Mouse (Mus musculus): ENCODE measurements around the gene Defb21. TPM values are rescaled to one million over a fixed set of nuclear protein-coding genes. Genes with fewer than 3 reads are reported as not detected.

Gene Defb21
- total RNA-seq (2012; rRNA removed) (not detected in 2 replicates), total RNA-seq (2014; rRNA removed) (not detected in 2 replicates), polyA plus RNA-seq (2012; ENCODE audit: insufficient read length, low read depth) (not detected in 2 replicates)

GRCm38 (mm10) chr2:152572114-152572794 lies at the start of gene Defb21:
TSS of gene Defb21 (plus strand) at chr2:152572744.
- in situ Hi-C loops (cut with MboI; ENCODE audit: low pct_ligation_motif_present, low pct_unique_long_range_greater_than_20kb, low sequenced_read_pairs), result no loop called here
- H3K4me2 ChIP-seq (ENCODE audit: insufficient read depth, low read depth, poor library complexity, severe bottlenecking), result no peak within 1 kb of the TSS
- peaks cover 7% of the 10 kb centered on the region for H3K9me3 ChIP-seq (replicated peaks; ENCODE audit: low read length)
- H3K27ac ChIP-seq (ENCODE audit: insufficient read depth, low read depth), result no peak within 1 kb of the TSS
- dilution Hi-C loops (cut with MboI; ENCODE audit: extremely low pct_ligation_motif_present, extremely low pct_unique_long_range_greater_than_20kb, low sequenced_read_pairs), result no loop called here
- H3K4me3 ChIP-seq (replicated peaks in 1 of 3; ENCODE audit: low read depth in 2 of 3, low read length in 2 of 3, poor library complexity in 1 of 3), result no peak within 1 kb of the TSS
- no peak within 1 kb of the TSS for H3K9ac ChIP-seq (ENCODE audit: insufficient read depth, low read depth)
- H3K36me3 ChIP-seq (replicated peaks in 1 of 2; ENCODE audit: control insufficient read depth in 1 of 2, insufficient read depth in 1 of 2, low read length in 1 of 2), result no peaks in the 10 kb centered on the region
- H3K27me3 ChIP-seq (replicated peaks), result peaks cover 61% of the 10 kb centered on the region
- no peaks in the 10 kb centered on the region for H3K4me1 ChIP-seq (ENCODE audit: control insufficient read depth in 1 of 2, insufficient read depth in 2 of 2)
- H3K79me2 ChIP-seq (replicated peaks; ENCODE audit: control insufficient read depth, extremely low read depth, insufficient read depth, poor library complexity, severe bottlenecking), result no peaks in the 10 kb centered on the region
- DNase-seq (ENCODE audit: extremely low read depth), result no peak
- TF ChIP-seq ELF1 (IDR thresholded peaks at IDR 0.05; ENCODE audit: low read depth, low read length) (no peak), ZKSCAN1 (IDR thresholded peaks at IDR 0.05; ENCODE audit: borderline replicate concordance, low read depth, low read length) (no peak), SMC3 (IDR thresholded peaks at IDR 0.05; ENCODE audit: low read depth, low read length) (peak; percentile 40), NELFE (IDR thresholded peaks at IDR 0.05; ENCODE audit: low read depth, low read length) (no peak), RAD21 (IDR thresholded peaks at IDR 0.05; ENCODE audit: low read depth, low read length) (peak; percentile 2), CTCF (conservative IDR thresholded peaks at IDR 0.05 in 1 of 2, IDR thresholded peaks at IDR 0.05 in 1 of 2; ENCODE audit: low read depth in 2 of 2, low read length in 2 of 2) (peak; percentile 54 to 67), TBP (conservative IDR thresholded peaks at IDR 0.05; ENCODE audit: low read depth, low read length) (no peak), NRF1 (IDR thresholded peaks at IDR 0.05; ENCODE audit: low read depth, low read length) (no peak)

- Histone ChIP-seq H3K27ac (ENCODE audit: insufficient read depth, low read depth) (no peak within 1 kb of the TSS), H3K4me3 (replicated peaks in 1 of 3; ENCODE audit: low read depth in 2 of 3, low read length in 2 of 3, poor library complexity in 1 of 3) (no peak within 1 kb of the TSS), H3K36me3 (replicated peaks in 1 of 2; ENCODE audit: control insufficient read depth in 1 of 2, insufficient read depth in 1 of 2, low read length in 1 of 2) (no peaks in the 10 kb centered on the region), H3K9ac (ENCODE audit: insufficient read depth, low read depth) (no peak within 1 kb of the TSS), H3K27me3 (replicated peaks) (peaks cover 7% of the 10 kb centered on the region), H3K9me3 (replicated peaks; ENCODE audit: low read length) (peaks cover 4% of the 10 kb centered on the region), H3K4me2 (ENCODE audit: insufficient read depth, low read depth, poor library complexity, severe bottlenecking) (0 out of 2 replicates have a peak within 1 kb of the TSS, but pooled peaks have one; percentile 18), H3K79me2 (replicated peaks; ENCODE audit: control insufficient read depth, extremely low read depth, insufficient read depth, poor library complexity, severe bottlenecking) (no peaks in the 10 kb centered on the region), H3K4me1 (ENCODE audit: control insufficient read depth in 1 of 2, insufficient read depth in 2 of 2) (no peaks in the 10 kb centered on the region)
- dilution Hi-C loops (cut with MboI; ENCODE audit: extremely low pct_ligation_motif_present, extremely low pct_unique_long_range_greater_than_20kb, low sequenced_read_pairs) (no loop called here), in situ Hi-C loops (cut with MboI; ENCODE audit: low pct_ligation_motif_present, low pct_unique_long_range_greater_than_20kb, low sequenced_read_pairs) (no loop called here)
- no peak for DNase-seq (ENCODE audit: extremely low read depth)
- TF ChIP-seq POLR2AphosphoS2 (IDR thresholded peaks at IDR 0.05; ENCODE audit: low read depth, low read length) (no peak), IRF4 (IDR thresholded peaks at IDR 0.05; ENCODE audit: low read depth, low read length) (no peak), CTCF (conservative IDR thresholded peaks at IDR 0.05 in 1 of 2, IDR thresholded peaks at IDR 0.05 in 1 of 2; ENCODE audit: low read depth in 2 of 2, low read length in 2 of 2) (peak in 1 of 2 experiments; percentile 27; a peak in 2 of 4 replicates)
Measured at GRCm38 (mm10) chr2:152539944-152540710, 32.4 kb upstream of the Defb21 start, which contains the start of gene Defb29. TSS of gene Defb29 (minus strand) at chr2:152540098.

- H3K79me2 ChIP-seq (replicated peaks; ENCODE audit: control insufficient read depth, extremely low read depth, insufficient read depth, poor library complexity, severe bottlenecking), result no peaks in the 10 kb centered on the region
- H3K27ac ChIP-seq (ENCODE audit: insufficient read depth, low read depth), result no peak overlapping the region
- H3K27me3 ChIP-seq (replicated peaks), result peaks cover 2% of the 10 kb centered on the region
- DNase-seq (ENCODE audit: extremely low read depth), result no peak
- H3K4me1 ChIP-seq (ENCODE audit: control insufficient read depth in 1 of 2, insufficient read depth in 2 of 2), result no peaks in the 10 kb centered on the region
- H3K9ac ChIP-seq (ENCODE audit: insufficient read depth, low read depth), result no peak overlapping the region
- no peak for TF ChIP-seq SMC3 (IDR thresholded peaks at IDR 0.05; ENCODE audit: low read depth, low read length)
- no peak for TF ChIP-seq USF2 (conservative IDR thresholded peaks at IDR 0.05; ENCODE audit: low read depth, low read length)
- no peak for TF ChIP-seq ZKSCAN1 (IDR thresholded peaks at IDR 0.05; ENCODE audit: borderline replicate concordance, low read depth, low read length)
- no peak for TF ChIP-seq ZMIZ1 (IDR thresholded peaks at IDR 0.05; ENCODE audit: low read depth, low read length)
- no peak for TF ChIP-seq NELFE (IDR thresholded peaks at IDR 0.05; ENCODE audit: low read depth, low read length)
- TF ChIP-seq PAX5 (IDR thresholded peaks at IDR 0.05; ENCODE audit: low read length), result no peak
- no peak for TF ChIP-seq SIN3A (IDR thresholded peaks at IDR 0.05; ENCODE audit: low read length)
- TF ChIP-seq POLR2AphosphoS2 (IDR thresholded peaks at IDR 0.05; ENCODE audit: low read depth, low read length), result no peak
- no peak for TF ChIP-seq ELF1 (IDR thresholded peaks at IDR 0.05; ENCODE audit: low read depth, low read length)
- TF ChIP-seq USF1 (IDR thresholded peaks at IDR 0.05; ENCODE audit: low read depth, low read length), result no peak
- TF ChIP-seq TBP (conservative IDR thresholded peaks at IDR 0.05; ENCODE audit: low read depth, low read length), result no peak
- in situ Hi-C loops (cut with MboI; ENCODE audit: low pct_ligation_motif_present, low pct_unique_long_range_greater_than_20kb, low sequenced_read_pairs) (no loop called here), dilution Hi-C loops (cut with MboI; ENCODE audit: extremely low pct_ligation_motif_present, extremely low pct_unique_long_range_greater_than_20kb, low sequenced_read_pairs) (no loop called here)
- no peak overlapping the region for H3K4me3 ChIP-seq (replicated peaks in 1 of 3; ENCODE audit: low read depth in 2 of 3, low read length in 2 of 3, poor library complexity in 1 of 3)
- H3K9me3 ChIP-seq (replicated peaks; ENCODE audit: low read length), result peaks cover 4% of the 10 kb centered on the region
- no peak overlapping the region for H3K4me2 ChIP-seq (ENCODE audit: insufficient read depth, low read depth, poor library complexity, severe bottlenecking)
- H3K36me3 ChIP-seq (replicated peaks in 1 of 2; ENCODE audit: control insufficient read depth in 1 of 2, insufficient read depth in 1 of 2, low read length in 1 of 2), result no peaks in the 10 kb centered on the region
Measured at GRCm38 (mm10) chr2:152541979-152542378, 30.6 kb upstream of the Defb21 start.

Measured in CH12.LX (cell line).